Mouse (Mus musculus) lung, postnatal 25 days (tissue): Measurements from ENCODE around the gene Edf1.
A peak's percentile ranks its signal among the peaks of the same experiment; 100 is the strongest.

Experiments
- DNase-seq: peaks from one replicate; pipeline ENCODE4 v3.0.0; 2022; ENCODE audit warnings: low spot score

The Edf1 gene

GRCm38 (mm10) chr2:25561946-25562345 lies 4.3 kb downstream of the Edf1 start:
- DNase-seq = no peak

- DNase-seq = no peak
These were observed 8.1 kb downstream of the Edf1 start for GRCm38 (mm10) chr2:25565741-25566140.

- no peak for DNase-seq
These were observed 8.9 kb downstream of the Edf1 start for GRCm38 (mm10) chr2:25566558-25566957.

- DNase-seq = no peak
These were observed 10.9 kb downstream of the Edf1 start for GRCm38 (mm10) chr2:25568473-25569019.

GRCm38 (mm10) chr2:25569323-25569722 lies 11.7 kb downstream of the Edf1 start:
- DNase-seq = no peak

GRCm38 (mm10) chr2:25571221-25571620 lies 13.6 kb downstream of the Edf1 start:
- no peak for DNase-seq

GRCm38 (mm10) chr2:25573068-25573467 lies 15.4 kb downstream of the Edf1 start:
- no peak for DNase-seq

GRCm38 (mm10) chr2:25574136-25574535 lies 16.5 kb downstream of the Edf1 start:
- no peak for DNase-seq

GRCm38 (mm10) chr2:25574579-25575431 lies 17.2 kb downstream of the Edf1 start, which contains the start of the genes Mamdc4 and Phpt1:
Gene Mamdc4 (minus strand): TSS chr2:25574845.
Gene Phpt1 (minus strand): TSS chr2:25575224.
- DNase-seq = peak; percentile 97

- peak; percentile 28 for DNase-seq
These were observed 17.9 kb downstream of the Edf1 start for GRCm38 (mm10) chr2:25575432-25576027.

GRCm38 (mm10) chr2:25576028-25576850 lies 18.6 kb downstream of the Edf1 start:
- DNase-seq = no peak

GRCm38 (mm10) chr2:25576965-25577891 lies 19.6 kb downstream of the Edf1 start:
- no peak for DNase-seq

- DNase-seq = no peak
These were observed 20.5 kb downstream of the Edf1 start for GRCm38 (mm10) chr2:25577951-25578795.

GRCm38 (mm10) chr2:25578796-25579736 lies 21.4 kb downstream of the Edf1 start:
- no peak for DNase-seq

- DNase-seq = peak; percentile 57
These were observed 22.3 kb downstream of the Edf1 start for GRCm38 (mm10) chr2:25579737-25580460.

- DNase-seq = no peak
These were observed 23.0 kb downstream of the Edf1 start for GRCm38 (mm10) chr2:25580621-25581101.

- peak; percentile 67 for DNase-seq
These were observed 23.7 kb downstream of the Edf1 start, which contains the start of gene Ajm1 for GRCm38 (mm10) chr2:25581294-25581864. Gene Ajm1 (minus strand): TSS chr2:25581757.

GRCm38 (mm10) chr2:25581901-25582301 lies 24.3 kb downstream of the Edf1 start:
- DNase-seq = no peak
